Mouse (Mus musculus) stomach, postnatal 0 days (tissue): ENCODE results near the gene Kif1b. TPM values are rescaled to one million over a fixed set of nuclear protein-coding genes. Genes with fewer than 3 reads are reported as not detected.

Source experiments
- ATAC-seq: fragments of 200-750 bp; cut with Nextera tagmentation; 2 replicates; pipeline ENCODE4 v1.8.0; 2017; ENCODE audit not compliant: low FRiP score, low TSS enrichment
- DNase-seq: peaks from one replicate; pipeline ENCODE4 v3.0.0-alpha.2; 2016; ENCODE audit warnings: low spot score
- H3K27ac ChIP-seq: fragments of 300-500 bp; sonication (generic); replicated peaks from 2 replicates; pipeline ENCODE4 v1.5.1; 2014; ENCODE audit warnings: mild to moderate bottlenecking, control low read depth
- H3K27me3 ChIP-seq: fragments of 300-500 bp; sonication (generic); 2 replicates; pipeline ENCODE4 v1.6.1; 2014; ENCODE audit warnings: low read length; ENCODE audit not compliant: control insufficient read depth, insufficient read depth
- H3K36me3 ChIP-seq: fragments of 300-500 bp; sonication (generic); 2 replicates; pipeline ENCODE4 v1.6.1; 2014; ENCODE audit warnings: low read length, mixed read lengths; ENCODE audit not compliant: control insufficient read depth, insufficient read depth
- H3K4me1 ChIP-seq: fragments of 300-500 bp; sonication (generic); replicated peaks from 2 replicates; pipeline ENCODE4 v1.6.1; 2014; ENCODE audit warnings: antibody characterized with exemption; ENCODE audit not compliant: control insufficient read depth, insufficient read depth
- H3K4me2 ChIP-seq: fragments of 300-500 bp; sonication (generic); replicated peaks from 2 replicates; pipeline ENCODE4 v1.6.1; 2014; ENCODE audit warnings: low read depth, mild to moderate bottlenecking, control low read depth, moderate library complexity
- H3K4me3 ChIP-seq: fragments of 300-500 bp; sonication (generic); 2 replicates; pipeline ENCODE4 v1.5.1; 2014; ENCODE audit warnings: low read depth, low read length, control low read depth
- H3K9ac ChIP-seq: fragments of 300-500 bp; sonication (generic); 2 replicates; pipeline ENCODE4 v1.6.1; 2014; ENCODE audit warnings: mild to moderate bottlenecking, low read length, control low read depth, mixed read lengths
- H3K9me3 ChIP-seq: fragments of 300-500 bp; sonication (generic); 2 replicates; pipeline ENCODE4 v1.6.1; 2016; ENCODE audit warnings: low read length; ENCODE audit not compliant: control insufficient read depth
- CTCF ChIP-seq: IDR thresholded peaks from 2 replicates; pipeline ENCODE4 v1.5.1; 2016; ENCODE audit warnings: antibody characterized with exemption, low read depth, mild to moderate bottlenecking, moderate library complexity
- EP300 ChIP-seq: optimal IDR thresholded peaks from 2 replicates; pipeline ENCODE3; 2016; ENCODE audit warnings: antibody characterized with exemption
- WGBS: fragments of 180-500 bp; shearing (Covaris S2); extraction: QIAGEN DNeasy Blood & Tissue Kit; methylation state at CpG from one replicate; pipeline ENCODE4 v1.1.7; 2014; 5-methylcytosine and 5-hydroxymethylcytosine counted together
- polyA plus RNA-seq: library from polyadenylated mRNA; unstranded; fragments of >200 nt; fragmentation: Nextera tagmentation; extraction: Ambion mirVana; gene quantifications from 2 replicates; pipeline ENCODE4 v1.2.1, GENCODE M21; 2015

Gene Kif1b
- polyA plus RNA-seq, 1 experiment from 2014 or later: 23.9 TPM

GRCm38 (mm10) chr4:149223453-149223852 lies 84.0 kb downstream of the Kif1b start:
- Histone ChIP-seq H3K36me3 (peaks cover 20% of the 10 kb centered on the region), H3K4me1 (no peaks in the 10 kb centered on the region), H3K27ac (no peak overlapping the region), H3K4me3 (no peak overlapping the region), H3K9me3 (no peaks in the 10 kb centered on the region), H3K27me3 (no peaks in the 10 kb centered on the region), H3K9ac (no peak overlapping the region), H3K4me2 (no peak overlapping the region)
- ATAC-seq (no peak), DNase-seq (no peak)
- WGBS: 98% methylated on average over 3 of the region's 3 CpGs
- TF ChIP-seq CTCF (peak; percentile 23; the same call in 1 of the 2 replicates), EP300 (no peak)

GRCm38 (mm10) chr4:149220481-149220880 lies 87.0 kb downstream of the Kif1b start:
- Histone ChIP-seq H3K4me1 (no peaks in the 10 kb centered on the region), H3K9me3 (no peaks in the 10 kb centered on the region), H3K9ac (no peak overlapping the region), H3K27me3 (no peaks in the 10 kb centered on the region), H3K4me3 (no peak overlapping the region), H3K36me3 (peaks cover 15% of the 10 kb centered on the region), H3K27ac (no peak overlapping the region), H3K4me2 (no peak overlapping the region)
- no peak for ATAC-seq
- no peak for DNase-seq
- 90% methylated on average over 17 of the region's 17 CpGs for WGBS
- TF ChIP-seq EP300 (no peak), CTCF (no peak)

GRCm38 (mm10) chr4:149220042-149220473 lies 87.4 kb downstream of the Kif1b start:
- Histone ChIP-seq H3K4me3 (no peak overlapping the region), H3K27ac (no peak overlapping the region), H3K27me3 (no peaks in the 10 kb centered on the region), H3K36me3 (peaks cover 11% of the 10 kb centered on the region), H3K9ac (no peak overlapping the region), H3K4me2 (no peak overlapping the region), H3K9me3 (no peaks in the 10 kb centered on the region), H3K4me1 (no peaks in the 10 kb centered on the region)
- ATAC-seq: no peak
- 45% methylated on average over 5 of the region's 5 CpGs for WGBS
- TF ChIP-seq EP300: no peak
- no peak for TF ChIP-seq CTCF
- no peak for DNase-seq

GRCm38 (mm10) chr4:149219401-149220041 lies 88.0 kb downstream of the Kif1b start:
- no peak for ATAC-seq

GRCm38 (mm10) chr4:149218476-149218875 lies 89.0 kb downstream of the Kif1b start:
- no peaks in the 10 kb centered on the region for H3K9me3 ChIP-seq
- no peak overlapping the region for H3K9ac ChIP-seq
- no peak overlapping the region for H3K4me2 ChIP-seq
- no peak overlapping the region for H3K4me3 ChIP-seq
- no peaks in the 10 kb centered on the region for H3K4me1 ChIP-seq
- ATAC-seq (no peak), DNase-seq (no peak)
- no peak for TF ChIP-seq CTCF
- no peak for TF ChIP-seq EP300
- no peak overlapping the region for H3K27ac ChIP-seq
- H3K36me3 ChIP-seq: peaks cover 10% of the 10 kb centered on the region; the same call in 1 of the 2 replicates
- WGBS: 95% methylated on average over 5 of the region's 5 CpGs
- H3K27me3 ChIP-seq: no peaks in the 10 kb centered on the region

More at GRCm38 (mm10) chr4:149219401-149220041, 88.0 kb downstream of the Kif1b start:
- Histone ChIP-seq H3K27me3 (no peaks in the 10 kb centered on the region), H3K4me3 (no peak overlapping the region), H3K27ac (no peak overlapping the region), H3K4me1 (no peaks in the 10 kb centered on the region), H3K4me2 (no peak overlapping the region), H3K36me3 (peaks cover 11% of the 10 kb centered on the region), H3K9me3 (no peaks in the 10 kb centered on the region), H3K9ac (no peak overlapping the region)
- DNase-seq: no peak
- WGBS: 77% methylated on average over 12 of the region's 12 CpGs
- no peak for TF ChIP-seq EP300
- TF ChIP-seq CTCF: no peak

- H3K27ac ChIP-seq: peak overlapping the region; percentile 61; the same call in 1 of the 2 replicates
- DNase-seq: no peak
- WGBS: 64% methylated on average over 9 of the region's 9 CpGs
- H3K9me3 ChIP-seq: no peaks in the 10 kb centered on the region
- no peak overlapping the region for H3K4me3 ChIP-seq
- H3K4me1 ChIP-seq: no peaks in the 10 kb centered on the region
- no peak for ATAC-seq
- no peaks in the 10 kb centered on the region for H3K27me3 ChIP-seq
- TF ChIP-seq EP300: no peak
- TF ChIP-seq CTCF: no peak
- H3K4me2 ChIP-seq: no peak overlapping the region
- peaks cover 25% of the 10 kb centered on the region for H3K36me3 ChIP-seq
- H3K9ac ChIP-seq: no peak overlapping the region
Measured at GRCm38 (mm10) chr4:149215982-149216381, 91.5 kb downstream of the Kif1b start.
